30 mouse cellular contexts compared by ENCODE assay signal in genomic region chr1:35940236-35940635, GRCm38 (mm10).
DNase-seq lines count a peak whose midpoint lies in the region; ATAC-seq and TF ChIP-seq lines count a peak whose summit lies in the region.
"Had no signal": no experiment of that assay in that cellular context is flagged by ENCODE, and none has a peak within 500 bp of the region (broad histone marks: within the 10 kb centered on the region; RNA-seq: fewer than 3 reads in every experiment).

No protein-coding gene starts in this region.

- no peak overlapping the region for H3K9ac ChIP-seq in embryonic facial prominence, embryonic 14.5 days (ENCODE audit: low read depth, low read length)
- no peak overlapping the region for H3K9ac ChIP-seq in intestine, embryonic 15.5 days
- H3K9ac ChIP-seq in intestine, postnatal 0 days (ENCODE audit: low read depth, low read length), result no peak overlapping the region
- no peak overlapping the region for H3K9ac ChIP-seq in intestine, embryonic 16.5 days (ENCODE audit: low read depth, low read length)
- H3K9ac ChIP-seq: embryonic facial prominence, embryonic 13.5 days; forebrain, embryonic 12.5 days; heart, embryonic 13.5 days; hindbrain, embryonic 14.5 days; liver, embryonic 15.5 days; midbrain, embryonic 13.5 days; neural tube, embryonic 13.5 days had no signal

- H3K9me3 ChIP-seq in embryonic facial prominence, embryonic 14.5 days (ENCODE audit: control insufficient read depth, low read length), result no peaks in the 10 kb centered on the region
- H3K9me3 ChIP-seq in embryonic facial prominence, embryonic 10.5 days, result no peaks in the 10 kb centered on the region
- H3K9me3 ChIP-seq in intestine, embryonic 15.5 days, result no peaks in the 10 kb centered on the region
- no peaks in the 10 kb centered on the region for H3K9me3 ChIP-seq in intestine, postnatal 0 days (ENCODE audit: control insufficient read depth)
- no peaks in the 10 kb centered on the region for H3K9me3 ChIP-seq in intestine, embryonic 16.5 days (ENCODE audit: control insufficient read depth, low read length)
- H3K9me3 ChIP-seq: embryonic facial prominence, embryonic 13.5 days; forebrain, embryonic 12.5 days; liver, embryonic 15.5 days; midbrain, embryonic 13.5 days; neural tube, embryonic 13.5 days had no signal

- no peaks in the 10 kb centered on the region for H3K36me3 ChIP-seq in embryonic facial prominence, embryonic 14.5 days (ENCODE audit: control insufficient read depth, insufficient read depth, low read length)
- H3K36me3 ChIP-seq in embryonic facial prominence, embryonic 10.5 days (replicated peaks), result no peaks in the 10 kb centered on the region
- no peaks in the 10 kb centered on the region for H3K36me3 ChIP-seq in intestine, embryonic 15.5 days
- no peaks in the 10 kb centered on the region for H3K36me3 ChIP-seq in intestine, postnatal 0 days (ENCODE audit: control insufficient read depth, insufficient read depth)
- no peaks in the 10 kb centered on the region for H3K36me3 ChIP-seq in intestine, embryonic 16.5 days (ENCODE audit: control insufficient read depth, insufficient read depth, low read length)
- H3K36me3 ChIP-seq: embryonic facial prominence, embryonic 13.5 days; forebrain, embryonic 12.5 days; heart, embryonic 13.5 days; liver, embryonic 15.5 days; midbrain, embryonic 13.5 days; neural tube, embryonic 13.5 days had no signal

- H3K27ac ChIP-seq in embryonic facial prominence, embryonic 14.5 days (replicated peaks; ENCODE audit: low read depth, low read length), result no peak overlapping the region
- no peak overlapping the region for H3K27ac ChIP-seq in embryonic facial prominence, embryonic 10.5 days (replicated peaks)
- no peak overlapping the region for H3K27ac ChIP-seq in intestine, embryonic 15.5 days
- no peak overlapping the region for H3K27ac ChIP-seq in intestine, postnatal 0 days (ENCODE audit: low read depth, low read length)
- H3K27ac ChIP-seq in intestine, embryonic 16.5 days (ENCODE audit: low read length), result no peak overlapping the region
- no peak overlapping the region for H3K27ac ChIP-seq in layer of hippocampus, adult 2 months
- H3K27ac ChIP-seq: embryonic facial prominence, embryonic 13.5 days; hindbrain, embryonic 14.5 days; liver, embryonic 15.5 days had no signal

- peak; percentile 73 for DNase-seq in embryonic facial prominence, embryonic 14.5 days (ENCODE audit: low spot score)
- no peak for DNase-seq in embryonic facial prominence, embryonic 10.5 days (ENCODE audit: low spot score)
- peak; percentile 30 for DNase-seq in ES-CJ7 (ENCODE audit: low read depth, low spot score)
- no peak for DNase-seq in Muller cell, postnatal 12 days (ENCODE audit: inconsistent ontology term)
- DNase-seq in layer of hippocampus, adult 2 months (ENCODE audit: low spot score in 2 of 2), result no peak
- DNase-seq: adrenal gland, adult 2 months; B cell, adult 2 months; cerebellum, adult 11-12 months; cerebellum, adult 9-11 months; embryo, embryonic 11 days; gastrocnemius, postnatal 25 days; heart, adult 18-20 months; heart, postnatal 36 days; kidney, adult 2 months; kidney, postnatal 36 days; layer of hippocampus, postnatal 36 days; lung, postnatal 36 days; thymus, postnatal 4 days had no signal

- ATAC-seq in embryonic facial prominence, embryonic 14.5 days (ENCODE audit: low read depth), result no peak
- ATAC-seq in intestine, embryonic 15.5 days, result 0 out of 2 replicates have a peak, but pooled peaks have one; percentile 21
- no peak for ATAC-seq in intestine, postnatal 0 days
- peak; percentile 32; the same call in 1 of the 2 replicates for ATAC-seq in intestine, embryonic 16.5 days
- ATAC-seq: activated CD4-positive, CD25-positive, alpha-beta regulatory T cell, adult 4 months; midbrain, embryonic 13.5 days had no signal

- no peaks in the 10 kb centered on the region for H3K27me3 ChIP-seq in embryonic facial prominence, embryonic 14.5 days (replicated peaks; ENCODE audit: control insufficient read depth, insufficient read depth, low read length)
- no peaks in the 10 kb centered on the region for H3K27me3 ChIP-seq in embryonic facial prominence, embryonic 10.5 days (replicated peaks; ENCODE audit: low read depth, poor library complexity, severe bottlenecking)
- H3K27me3 ChIP-seq in intestine, embryonic 15.5 days (replicated peaks), result no peaks in the 10 kb centered on the region
- H3K27me3 ChIP-seq in intestine, postnatal 0 days (replicated peaks; ENCODE audit: control insufficient read depth, insufficient read depth, low read length), result no peaks in the 10 kb centered on the region
- no peaks in the 10 kb centered on the region for H3K27me3 ChIP-seq in intestine, embryonic 16.5 days (replicated peaks; ENCODE audit: control insufficient read depth, insufficient read depth, low read length)
- H3K27me3 ChIP-seq: embryonic facial prominence, embryonic 13.5 days; forebrain, embryonic 12.5 days; heart, embryonic 13.5 days; liver, embryonic 15.5 days; midbrain, embryonic 13.5 days; neural tube, embryonic 13.5 days had no signal

- no peak overlapping the region for H3K4me2 ChIP-seq in embryonic facial prominence, embryonic 14.5 days (ENCODE audit: low read depth, low read length)
- no peak overlapping the region for H3K4me2 ChIP-seq in intestine, embryonic 15.5 days (replicated peaks)
- H3K4me2 ChIP-seq in intestine, postnatal 0 days (replicated peaks; ENCODE audit: low read depth), result no peak overlapping the region
- H3K4me2 ChIP-seq in intestine, embryonic 16.5 days (ENCODE audit: low read depth, low read length), result no peak overlapping the region
- H3K4me2 ChIP-seq: embryonic facial prominence, embryonic 13.5 days; forebrain, embryonic 12.5 days; heart, embryonic 13.5 days; hindbrain, embryonic 14.5 days; liver, embryonic 15.5 days; midbrain, embryonic 13.5 days; neural tube, embryonic 13.5 days had no signal

- H3K4me1 ChIP-seq in embryonic facial prominence, embryonic 14.5 days (ENCODE audit: control insufficient read depth, insufficient read depth, low read length), result peaks cover 7% of the 10 kb centered on the region
- peaks cover 19% of the 10 kb centered on the region for H3K4me1 ChIP-seq in embryonic facial prominence, embryonic 10.5 days
- no peaks in the 10 kb centered on the region for H3K4me1 ChIP-seq in intestine, embryonic 15.5 days (replicated peaks)
- no peaks in the 10 kb centered on the region for H3K4me1 ChIP-seq in intestine, postnatal 0 days (replicated peaks; ENCODE audit: control insufficient read depth, insufficient read depth, low read length)
- H3K4me1 ChIP-seq in intestine, embryonic 16.5 days (ENCODE audit: control insufficient read depth, insufficient read depth, low read length), result no peaks in the 10 kb centered on the region
- H3K4me1 ChIP-seq: liver, embryonic 15.5 days had no signal

- no peak for TF ChIP-seq CTCF in intestine, postnatal 0 days (IDR thresholded peaks at IDR 0.05; ENCODE audit: low read depth)
- TF ChIP-seq CTCF in layer of hippocampus, adult 2 months (conservative IDR thresholded peaks at IDR 0.05), result no peak

- WGBS in embryonic facial prominence, embryonic 14.5 days, result 55% methylated on average over 2 of the region's 2 CpGs
- 79% methylated on average over 2 of the region's 2 CpGs for WGBS in embryonic facial prominence, embryonic 10.5 days
- 44% methylated on average over 2 of the region's 2 CpGs for WGBS in intestine, embryonic 15.5 days
- WGBS in intestine, postnatal 0 days, result 59% methylated on average over 2 of the region's 2 CpGs
- WGBS in intestine, embryonic 16.5 days, result 62% methylated on average over 2 of the region's 2 CpGs

- H3K4me3 ChIP-seq in embryonic facial prominence, embryonic 14.5 days (ENCODE audit: low read depth, low read length), result no peak overlapping the region
- no peak overlapping the region for H3K4me3 ChIP-seq in embryonic facial prominence, embryonic 10.5 days
- H3K4me3 ChIP-seq in intestine, embryonic 15.5 days (replicated peaks), result no peak overlapping the region
- H3K4me3 ChIP-seq in intestine, postnatal 0 days (ENCODE audit: low read depth, low read length), result no peak overlapping the region
- no peak overlapping the region for H3K4me3 ChIP-seq in intestine, embryonic 16.5 days (ENCODE audit: low read length)
- H3K4me3 ChIP-seq in layer of hippocampus, adult 2 months, result no peak overlapping the region
- H3K4me3 ChIP-seq: embryonic facial prominence, embryonic 13.5 days; erythroblast, embryonic 14.5 days; forebrain, embryonic 12.5 days; heart, embryonic 13.5 days; liver, embryonic 15.5 days; midbrain, embryonic 13.5 days; neural tube, embryonic 13.5 days had no signal

Comparison
In these comparisons a context has a peak if more than half of its experiments do, and no peak if none do; other contexts are left out.
1. ATAC-seq: peak in intestine, embryonic 15.5 days (single experiment) and intestine, embryonic 16.5 days (single experiment); none in embryonic facial prominence, embryonic 14.5 days (single experiment) and intestine, postnatal 0 days (single experiment).
2. DNase-seq: peak in embryonic facial prominence, embryonic 14.5 days (single experiment) and ES-CJ7 (single experiment); none in embryonic facial prominence, embryonic 10.5 days (single experiment), Muller cell, postnatal 12 days (single experiment) and layer of hippocampus, adult 2 months (0 of 2).